Mouse (Mus musculus): Measurements from ENCODE around the gene Nxn. TPM values are rescaled to one million over a fixed set of nuclear protein-coding genes. Genes with fewer than 3 reads are reported as not detected.

The Nxn gene
- polyA plus RNA-seq, 1 experiment from 2014 or later: 52.3 TPM

Other genes starting within 250 kb of the Nxn start
- 41.5 and 43.6 TPM in 2 replicates for gene Vps53, start 219.5 kb downstream of the Nxn start, polyA plus RNA-seq (2014; fragmentation: Nextera tagmentation; extraction: Ambion mirVana)
- gene Fam57a, start 219.5 kb downstream of the Nxn start, polyA plus RNA-seq (2014; fragmentation: Nextera tagmentation; extraction: Ambion mirVana): 34.6 and 35.1 TPM in 2 replicates
- gene Dbil5, start 181.5 kb downstream of the Nxn start, polyA plus RNA-seq (2014; fragmentation: Nextera tagmentation; extraction: Ambion mirVana): 0.48 TPM in 1 of 2 replicates, not detected in the other
- 46.2 and 52.9 TPM in 2 replicates for gene Gemin4, start 181.5 kb downstream of the Nxn start, polyA plus RNA-seq (2014; fragmentation: Nextera tagmentation; extraction: Ambion mirVana)
- gene Mrm3, start 155.4 kb downstream of the Nxn start, polyA plus RNA-seq (2014; fragmentation: Nextera tagmentation; extraction: Ambion mirVana): 18.6 and 20.7 TPM in 2 replicates
- 122 and 125 TPM in 2 replicates for gene Glod4, start 155.4 kb downstream of the Nxn start, polyA plus RNA-seq (2014; fragmentation: Nextera tagmentation; extraction: Ambion mirVana)
- gene Timm22, start 7.8 kb upstream of the Nxn start, polyA plus RNA-seq (2014; fragmentation: Nextera tagmentation; extraction: Ambion mirVana): 109 and 113 TPM in 2 replicates
- gene Abr, start 223.2 kb upstream of the Nxn start, polyA plus RNA-seq (2014; fragmentation: Nextera tagmentation; extraction: Ambion mirVana): 46.4 and 50.5 TPM in 2 replicates

All from forebrain, embryonic 11.5 days (tissue).